Mouse (Mus musculus) MEL (cell line): ENCODE measurements around the gene Rgs17. TPM values are rescaled to one million over a fixed set of nuclear protein-coding genes. Genes with fewer than 3 reads are reported as not detected.
A peak's percentile ranks its signal among the peaks of the same experiment; 100 is the strongest.

ENCODE experiments used
- DNase-seq: peaks from one replicate; pipeline ENCODE4 v3.0.0; 2011; ENCODE audit warnings: low read depth, low spot score
- H3K27ac ChIP-seq: 2 replicates; pipeline ENCODE4 v1.5.1; 2012; ENCODE audit warnings: low read depth, mild to moderate bottlenecking, control low read depth, low read length, moderate library complexity; ENCODE audit not compliant: control insufficient read depth
- H3K27me3 ChIP-seq, 2 experiments: fragments of 150-350 bp in 1 of 2; sonication (generic) in 1 of 2; 2 replicates each; pipeline ENCODE4 v1.6.1; 2012; ENCODE audit warnings: low read length in 2 of 2, mild to moderate bottlenecking in 2 of 2, improper control_type of control experiment in 1 of 2, moderate library complexity in 1 of 2; ENCODE audit not compliant: insufficient read depth in 2 of 2, control insufficient read depth in 1 of 2
- H3K36me3 ChIP-seq, 2 experiments: 2 replicates each; pipeline ENCODE4 v1.6.1; 2012 to 2014; ENCODE audit warnings: low read length in 2 of 2, improper control_type of control experiment in 1 of 2, inconsistent platforms in 1 of 2, mild to moderate bottlenecking in 1 of 2; ENCODE audit not compliant: insufficient read depth in 2 of 2, control insufficient read depth in 1 of 2
- H3K4me1 ChIP-seq, 2 experiments: fragments of 150-350 bp in 1 of 2; sonication (generic) in 1 of 2; 2 replicates each; pipeline ENCODE4 v1.6.1; 2012; ENCODE audit warnings: low read length in 2 of 2, improper control_type of control experiment in 1 of 2, mild to moderate bottlenecking in 1 of 2; ENCODE audit not compliant: insufficient read depth in 2 of 2, control insufficient read depth in 1 of 2
- H3K4me3 ChIP-seq, 2 experiments: fragments of 150-350 bp in 1 of 2; sonication (generic) in 1 of 2; 2 replicates each; pipeline ENCODE4 v1.5.1; 2012; ENCODE audit warnings: low read depth in 2 of 2, low read length in 2 of 2, mild to moderate bottlenecking in 2 of 2, moderate library complexity in 2 of 2, control low read depth in 1 of 2, improper control_type of control experiment in 1 of 2; ENCODE audit not compliant: control insufficient read depth in 1 of 2, insufficient read depth in 1 of 2
- H3K79me2 ChIP-seq: 2 replicates; pipeline ENCODE4 v1.6.1; 2012; ENCODE audit warnings: mild to moderate bottlenecking, low read length, moderate library complexity; ENCODE audit not compliant: control insufficient read depth, poor library complexity, insufficient read depth
- H3K9ac ChIP-seq: 2 replicates; pipeline ENCODE4 v1.6.1; 2012; ENCODE audit warnings: low read depth, mild to moderate bottlenecking, control low read depth, low read length, moderate library complexity; ENCODE audit not compliant: control insufficient read depth, poor library complexity, severe bottlenecking
- H3K9me3 ChIP-seq: fragments of 150-350 bp; sonication (generic); replicated peaks from 2 replicates; pipeline ENCODE4 v1.6.1; 2012; ENCODE audit warnings: mild to moderate bottlenecking, low read length, improper control_type of control experiment, moderate library complexity; ENCODE audit not compliant: insufficient read depth
- CHD1 ChIP-seq: IDR thresholded peaks from 2 replicates; pipeline ENCODE4 v1.6.1; 2012; ENCODE audit warnings: low read depth, mild to moderate bottlenecking, inconsistent platforms, low read length, improper control_type of control experiment
- CHD2 ChIP-seq: IDR thresholded peaks from 2 replicates; pipeline ENCODE4 v1.6.1; 2011; ENCODE audit warnings: low read length, improper control_type of control experiment
- CTCF ChIP-seq, 3 experiments: IDR thresholded peaks in 2 of 3; conservative IDR thresholded peaks in 1 of 3; 2 replicates each; pipeline ENCODE4 v1.5.1; 2011 to 2012; ENCODE audit warnings: low read length in 3 of 3, low read depth in 2 of 3, mild to moderate bottlenecking in 2 of 3, improper control_type of control experiment in 1 of 3, inconsistent platforms in 1 of 3, mixed read lengths in 1 of 3, moderate library complexity in 1 of 3; ENCODE audit not compliant: control insufficient read depth in 1 of 3, insufficient read depth in 1 of 3, poor library complexity in 1 of 3, severe bottlenecking in 1 of 3
- E2F4 ChIP-seq: IDR thresholded peaks from 2 replicates; pipeline ENCODE4 v1.6.1; 2011; ENCODE audit warnings: low read depth, low read length, improper control_type of control experiment, borderline replicate concordance
- ELF1 ChIP-seq: IDR thresholded peaks from 2 replicates; pipeline ENCODE4 v1.6.1; 2014; ENCODE audit warnings: low read depth, mild to moderate bottlenecking, inconsistent platforms, low read length, improper control_type of control experiment, moderate library complexity
- EP300 ChIP-seq, 2 experiments: IDR thresholded peaks; 2 replicates each; pipeline ENCODE4 v1.6.1; 2011; ENCODE audit warnings: improper control_type of control experiment in 2 of 2, low read length in 2 of 2, low read depth in 1 of 2, mild to moderate bottlenecking in 1 of 2
- GATA1 ChIP-seq: IDR thresholded peaks from 2 replicates; pipeline ENCODE4 v1.6.1; 2011; ENCODE audit warnings: low read depth, low read length, improper control_type of control experiment
- MXI1 ChIP-seq: IDR thresholded peaks from 2 replicates; pipeline ENCODE4 v1.6.1; 2011; ENCODE audit warnings: mild to moderate bottlenecking, low read depth, low read length, improper control_type of control experiment
- MYC ChIP-seq: IDR thresholded peaks from 2 replicates; pipeline ENCODE4 v1.6.1; 2011; ENCODE audit warnings: low read depth, mild to moderate bottlenecking, low read length, improper control_type of control experiment, moderate library complexity
- NRF1 ChIP-seq: IDR thresholded peaks from 2 replicates; pipeline ENCODE4 v1.6.1; 2014; ENCODE audit warnings: low read depth, mild to moderate bottlenecking, inconsistent platforms, low read length, improper control_type of control experiment, moderate library complexity; ENCODE audit not compliant: poor library complexity, insufficient read depth, severe bottlenecking
- POLR2A ChIP-seq, 2 experiments: IDR thresholded peaks; 2 replicates each; pipeline ENCODE4 v1.6.1; 2011 to 2012; ENCODE audit warnings: low read length in 2 of 2, mild to moderate bottlenecking in 2 of 2, control low read depth in 1 of 2, improper control_type of control experiment in 1 of 2, low read depth in 1 of 2, moderate library complexity in 1 of 2; ENCODE audit not compliant: control insufficient read depth in 1 of 2, insufficient read depth in 1 of 2, poor library complexity in 1 of 2
- POLR2AphosphoS2 ChIP-seq: IDR thresholded peaks from 2 replicates; pipeline ENCODE4 v1.6.1; 2011; ENCODE audit warnings: low read length, improper control_type of control experiment
- RAD21 ChIP-seq: IDR thresholded peaks from 2 replicates; pipeline ENCODE4 v1.6.1; 2011; ENCODE audit warnings: mild to moderate bottlenecking, low read depth, low read length, improper control_type of control experiment
- RCOR1 ChIP-seq: IDR thresholded peaks from 2 replicates; pipeline ENCODE4 v1.6.1; 2012; ENCODE audit warnings: low read depth, mild to moderate bottlenecking, inconsistent platforms, low read length, improper control_type of control experiment
- SMC3 ChIP-seq: IDR thresholded peaks from 2 replicates; pipeline ENCODE4 v1.6.1; 2011; ENCODE audit warnings: low read depth, low read length, improper control_type of control experiment
- TCF12 ChIP-seq: IDR thresholded peaks from 2 replicates; pipeline ENCODE4 v1.6.1; 2014; ENCODE audit warnings: low read depth, mild to moderate bottlenecking, inconsistent platforms, low read length, improper control_type of control experiment, moderate library complexity
- USF1 ChIP-seq: IDR thresholded peaks from 2 replicates; pipeline ENCODE4 v1.6.1; 2014; ENCODE audit warnings: low read depth, mild to moderate bottlenecking, inconsistent platforms, low read length, improper control_type of control experiment, moderate library complexity
- ZKSCAN1 ChIP-seq: IDR thresholded peaks from 2 replicates; pipeline ENCODE4 v1.6.1; 2012; ENCODE audit warnings: low read depth, mild to moderate bottlenecking, inconsistent platforms, low read length, improper control_type of control experiment, moderate library complexity
- ZMIZ1 ChIP-seq: IDR thresholded peaks from 2 replicates; pipeline ENCODE4 v1.6.1; 2012; ENCODE audit warnings: low read depth, mild to moderate bottlenecking, inconsistent platforms, low read length, improper control_type of control experiment, moderate library complexity
- ZNF384 ChIP-seq: IDR thresholded peaks from 2 replicates; pipeline ENCODE4 v1.6.1; 2012; ENCODE audit warnings: low read depth, mild to moderate bottlenecking, inconsistent platforms, low read length, improper control_type of control experiment
- polyA plus RNA-seq, 2 experiments: library from polyadenylated mRNA; stranded (reverse) in 1 of 2; unstranded in 1 of 2; fragments of >175 nt in 1 of 2; fragments of >200 nt in 1 of 2; gene quantifications; 2 replicates each; pipeline versions ENCODE4 v1.2.1 to v1.2.4; 2012; ENCODE audit warnings: low replicate concordance in 2 of 2, low read depth in 1 of 2; ENCODE audit not compliant: insufficient read length in 2 of 2, insufficient read depth in 1 of 2, missing spikeins in 1 of 2
- total RNA-seq: library from RNA; depleted of rRNA; stranded (reverse); fragments of 300-350 nt; gene quantifications from 2 replicates; pipeline ENCODE4 v1.2.3, GENCODE M21; 2012

Rgs17 gene
- total and polyA plus RNA-seq, 3 experiments: not detected

GRCm38 (mm10) chr10:5802866-5803265 lies 119.3 kb downstream of the Rgs17 start:
- Histone ChIP-seq H3K36me3 (peaks cover 27 to 40% of the 10 kb centered on the region in 2 experiments), H3K4me1 (peaks cover 0 to 14% of the 10 kb centered on the region in 2 experiments; a peak in 2 of 4 replicates), H3K9me3 (no peaks in the 10 kb centered on the region), H3K27ac (no peak overlapping the region), H3K4me3 (peak overlapping the region; percentile 50 to 51; a peak in 3 of 4 replicates), H3K27me3 (no peaks in the 10 kb centered on the region), H3K9ac (peak overlapping the region; percentile 96), H3K79me2 (peaks cover 39% of the 10 kb centered on the region)
- TF ChIP-seq CHD1 (no peak), NRF1 (no peak), EP300 (IDR thresholded peaks at IDR 0.05; ENCODE audit: low read depth in 1 of 2, low read length in 2 of 2) (no peak), MYC (no peak)
- DNase-seq: no peak

- H3K9me3 ChIP-seq: no peaks in the 10 kb centered on the region
- no peak overlapping the region for H3K9ac ChIP-seq
- no peak overlapping the region for H3K4me3 ChIP-seq
- peak; percentile 59 for DNase-seq
- no peak for TF ChIP-seq CHD1
- no peak for TF ChIP-seq RCOR1
- TF ChIP-seq POLR2AphosphoS2: no peak
- no peak for TF ChIP-seq EP300 (IDR thresholded peaks at IDR 0.05; ENCODE audit: low read depth in 1 of 2, low read length in 2 of 2)
- TF ChIP-seq SMC3: 0 out of 2 replicates have a peak, but pooled peaks have one; percentile 9
- no peak for TF ChIP-seq MXI1
- no peak for TF ChIP-seq ZKSCAN1
- TF ChIP-seq TCF12: no peak
- peak in 2 of 3 experiments; percentile 46 to 55; a peak in 4 of 6 replicates for TF ChIP-seq CTCF (IDR thresholded peaks at IDR 0.05 in 2 of 3, conservative IDR thresholded peaks at IDR 0.05 in 1 of 3; ENCODE audit: control insufficient read depth in 1 of 3, insufficient read depth in 1 of 3, low read depth in 2 of 3, low read length in 3 of 3, poor library complexity in 1 of 3, severe bottlenecking in 1 of 3)
- TF ChIP-seq ELF1: no peak
- H3K27me3 ChIP-seq: no peaks in the 10 kb centered on the region
- H3K79me2 ChIP-seq: peaks cover 36% of the 10 kb centered on the region
- H3K27ac ChIP-seq: no peak overlapping the region
- peaks cover 27 to 35% of the 10 kb centered on the region in 2 experiments for H3K36me3 ChIP-seq
- H3K4me1 ChIP-seq: peaks cover 0 to 14% of the 10 kb centered on the region in 2 experiments; a peak in 2 of 4 replicates
These were observed 121.7 kb downstream of the Rgs17 start for GRCm38 (mm10) chr10:5800490-5800889.

DNA sequence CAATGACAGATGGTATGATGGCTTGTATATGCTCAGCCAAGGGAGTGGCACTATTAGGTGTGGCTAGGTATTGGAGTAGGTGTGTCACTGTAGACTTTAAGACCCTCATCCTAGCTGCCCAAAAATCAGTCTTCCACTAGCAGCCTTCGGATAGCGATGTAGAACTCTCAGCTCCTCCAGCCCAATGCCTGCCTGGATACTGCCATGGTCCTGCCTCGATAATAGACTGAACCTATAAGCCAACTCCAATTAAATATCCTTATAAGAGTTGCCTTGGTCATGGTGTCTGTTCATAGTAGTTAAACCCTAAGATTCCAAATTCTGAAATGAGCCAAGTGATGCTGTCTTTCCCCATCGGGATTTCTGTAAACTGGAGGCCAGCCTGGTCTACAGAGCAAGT lies 124.1 kb downstream of the Rgs17 start:
- Histone ChIP-seq H3K4me1 (peaks cover 0 to 13% of the 10 kb centered on the region in 2 experiments; a peak in 2 of 4 replicates), H3K79me2 (peaks cover 17% of the 10 kb centered on the region), H3K36me3 (peaks cover 27 to 29% of the 10 kb centered on the region in 2 experiments), H3K9ac (no peak overlapping the region), H3K27ac (no peak overlapping the region), H3K9me3 (no peaks in the 10 kb centered on the region), H3K4me3 (no peak overlapping the region), H3K27me3 (no peaks in the 10 kb centered on the region)
- no peak for DNase-seq
- no peak for TF ChIP-seq ZNF384
- no peak for TF ChIP-seq RAD21
- TF ChIP-seq USF1: no peak
- TF ChIP-seq GATA1: no peak
- TF ChIP-seq E2F4: 0 out of 2 replicates have a peak, but pooled peaks have one; percentile 8
- TF ChIP-seq ZMIZ1: peak; percentile 24; the same call in 1 of the 2 replicates
- TF ChIP-seq POLR2AphosphoS2: peak; percentile 83
- no peak for TF ChIP-seq RCOR1
- no peak for TF ChIP-seq CHD2
- TF ChIP-seq POLR2A (IDR thresholded peaks at IDR 0.05; ENCODE audit: control insufficient read depth in 1 of 2, insufficient read depth in 1 of 2, low read depth in 1 of 2, low read length in 2 of 2, poor library complexity in 1 of 2): peak in 1 of 2 experiments; percentile 46; a peak in 1 of 4 replicates
